Mouse (Mus musculus) heart, embryonic 14.5 days (tissue): ENCODE measurements around the gene Spag16. TPM values are rescaled to one million over a fixed set of nuclear protein-coding genes. Genes with fewer than 3 reads are reported as not detected.

Experiments
- ATAC-seq: fragments of 200-750 bp; cut with Nextera tagmentation; 2 replicates; pipeline ENCODE4 v1.8.0; 2017; ENCODE audit warnings: low read depth, moderate TSS enrichment; ENCODE audit not compliant: insufficient number of reproducible peaks, insufficient read depth, low FRiP score
- H3K27ac ChIP-seq, 2 experiments: fragments of 200-500 bp in 1 of 2; fragments of 300-500 bp in 1 of 2; sonication (generic) in 1 of 2; replicated peaks in 1 of 2; 2 replicates each; pipeline ENCODE4 v1.5.1; 2012 to 2014; ENCODE audit warnings: low read depth in 2 of 2, low read length in 2 of 2, control low read depth in 1 of 2, mild to moderate bottlenecking in 1 of 2, mixed read lengths in 1 of 2; ENCODE audit not compliant: control insufficient read depth in 1 of 2, insufficient read depth in 1 of 2
- H3K27me3 ChIP-seq: fragments of 300-500 bp; sonication (generic); 2 replicates; pipeline ENCODE4 v1.6.1; 2014; ENCODE audit warnings: mild to moderate bottlenecking, low read length, control low read depth; ENCODE audit not compliant: control insufficient read depth, insufficient read depth
- H3K36me3 ChIP-seq: fragments of 300-500 bp; sonication (generic); 2 replicates; pipeline ENCODE4 v1.6.1; 2014; ENCODE audit warnings: mild to moderate bottlenecking, control low read depth, low read length, mixed read lengths; ENCODE audit not compliant: control insufficient read depth, insufficient read depth
- H3K4me1 ChIP-seq, 2 experiments: fragments of 200-500 bp in 1 of 2; fragments of 300-500 bp in 1 of 2; sonication (generic) in 1 of 2; 2 replicates each; pipeline ENCODE4 v1.6.1; 2012 to 2014; ENCODE audit warnings: low read length in 2 of 2, control low read depth in 1 of 2, mixed read lengths in 1 of 2; ENCODE audit not compliant: control insufficient read depth in 2 of 2, insufficient read depth in 2 of 2
- H3K4me2 ChIP-seq: fragments of 300-500 bp; sonication (generic); 2 replicates; pipeline ENCODE4 v1.6.1; 2014; ENCODE audit warnings: mild to moderate bottlenecking, low read length
- H3K4me3 ChIP-seq, 2 experiments: fragments of 200-500 bp in 1 of 2; fragments of 300-500 bp in 1 of 2; sonication (generic) in 1 of 2; 2 replicates each; pipeline ENCODE4 v1.5.1; 2012 to 2014; ENCODE audit warnings: low read length in 2 of 2, mild to moderate bottlenecking in 2 of 2, control low read depth in 1 of 2, low read depth in 1 of 2, moderate library complexity in 1 of 2; ENCODE audit not compliant: control insufficient read depth in 1 of 2, insufficient read depth in 1 of 2
- H3K9ac ChIP-seq: fragments of 300-500 bp; sonication (generic); 2 replicates; pipeline ENCODE4 v1.6.1; 2014; ENCODE audit warnings: mild to moderate bottlenecking, low read length
- H3K9me3 ChIP-seq: fragments of 300-500 bp; sonication (generic); 2 replicates; pipeline ENCODE4 v1.6.1; 2016; ENCODE audit warnings: low read length, control low read depth; ENCODE audit not compliant: control insufficient read depth
- WGBS: fragments of 180-500 bp; shearing (Covaris S2); extraction: QIAGEN DNeasy Blood & Tissue Kit; methylation state at CpG from one replicate; pipeline ENCODE4 v1.1.7; 2014; 5-methylcytosine and 5-hydroxymethylcytosine counted together
- polyA plus RNA-seq: library from polyadenylated mRNA; unstranded; fragments of >200 nt; fragmentation: Nextera tagmentation; extraction: Ambion mirVana; gene quantifications from 2 replicates; pipeline ENCODE4 v1.2.1, GENCODE M21; 2014

Spag16 gene
- polyA plus RNA-seq, 1 experiment from 2014 or later: 0.22 TPM

- no peak for ATAC-seq
- Histone ChIP-seq H3K9me3 (no peaks in the 10 kb centered on the region), H3K4me2 (no peak overlapping the region), H3K36me3 (no peaks in the 10 kb centered on the region), H3K27ac (no peak overlapping the region), H3K9ac (no peak overlapping the region), H3K27me3 (no peaks in the 10 kb centered on the region), H3K4me3 (no peak overlapping the region), H3K4me1 (peaks cover 0 to 9% of the 10 kb centered on the region in 2 experiments; a peak in 1 of 4 replicates)
- 66% methylated on average over 3 of the region's 3 CpGs for WGBS
These were observed 879.1 kb downstream of the Spag16 start for GRCm38 (mm10) chr1:70705821-70706220.

DNA sequence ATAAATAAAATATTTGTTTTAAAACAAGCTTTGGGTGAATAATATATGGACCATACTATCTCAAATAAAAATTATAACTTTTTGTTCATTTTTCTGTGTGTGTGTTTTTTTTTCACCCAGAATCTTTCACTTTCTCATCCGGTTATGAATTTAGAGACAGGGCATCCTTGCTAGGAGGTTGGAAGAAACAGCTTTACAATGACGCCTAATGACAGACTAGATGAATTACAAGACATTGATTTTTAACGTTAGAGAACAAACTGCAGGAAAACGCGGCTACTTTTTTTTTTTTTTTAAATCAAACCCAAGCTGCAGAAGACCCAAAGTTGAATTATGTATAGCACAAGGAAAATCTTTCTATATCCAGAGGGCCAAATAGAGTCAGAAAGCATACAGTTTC, 898.3 kb downstream of the Spag16 start:
- no peaks in the 10 kb centered on the region for H3K27me3 ChIP-seq
- H3K9ac ChIP-seq: no peak overlapping the region
- no peaks in the 10 kb centered on the region for H3K36me3 ChIP-seq
- no peak overlapping the region for H3K27ac ChIP-seq
- ATAC-seq: no peak
- no peak overlapping the region for H3K4me2 ChIP-seq
- 56% methylated on average over 5 of the region's 5 CpGs for WGBS
- H3K4me3 ChIP-seq: no peak overlapping the region
- no peaks in the 10 kb centered on the region for H3K9me3 ChIP-seq
- H3K4me1 ChIP-seq: no peaks in the 10 kb centered on the region

DNA sequence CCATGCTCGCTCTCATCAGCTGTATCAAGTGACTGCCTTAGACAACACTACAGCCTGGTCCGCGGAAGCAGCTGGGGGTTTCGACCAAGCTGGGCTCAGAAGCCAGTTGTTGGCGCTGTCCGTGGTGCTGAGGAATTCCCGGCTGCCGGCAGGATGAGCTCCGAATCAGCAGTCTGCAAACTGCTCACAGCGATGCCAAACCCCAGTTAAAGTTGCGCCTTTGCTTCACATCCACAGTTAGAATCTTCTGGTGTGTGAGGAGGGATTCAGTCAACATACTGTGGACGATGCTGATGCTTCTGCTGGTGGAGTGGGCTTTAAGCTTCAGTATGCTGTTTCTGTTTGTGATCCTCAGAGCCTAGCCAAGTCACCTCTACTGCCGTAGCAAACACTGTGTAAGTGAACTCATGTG, 898.9 kb downstream of the Spag16 start, which contains the start of gene Vwc2l:
Vwc2l (plus strand) TSS at position 61 of the 412 bp plus-strand sequence.
- Histone ChIP-seq H3K4me2 (no peak within 1 kb of the TSS), H3K4me3 (no peak within 1 kb of the TSS), H3K4me1 (no peaks in the 10 kb centered on the region), H3K27me3 (no peaks in the 10 kb centered on the region), H3K9ac (no peak within 1 kb of the TSS), H3K27ac (no peak within 1 kb of the TSS), H3K36me3 (no peaks in the 10 kb centered on the region), H3K9me3 (no peaks in the 10 kb centered on the region)
- ATAC-seq: no peak
- 12% methylated on average over 13 of the region's 13 CpGs for WGBS

Other genes with a start within 250 kb of the Spag16 start
- 2.5 and 3.3 TPM in 2 replicates for gene Ikzf2, start 139.7 kb upstream of the Spag16 start, polyA plus RNA-seq